Mouse (Mus musculus): Measurements from ENCODE around the gene H6pd. TPM values are rescaled to one million over a fixed set of nuclear protein-coding genes. Genes with fewer than 3 reads are reported as not detected.

Gene H6pd
- total and polyA plus RNA-seq, 3 experiments, result 17.7 to 38.5 (median 25.1) TPM

- dilution Hi-C loops (cut with MboI; ENCODE audit: extremely low pct_ligation_motif_present, extremely low pct_unique_long_range_greater_than_20kb, low sequenced_read_pairs), result no loop called here
- TF ChIP-seq CHD1 (IDR thresholded peaks at IDR 0.05; ENCODE audit: low read depth, low read length) (no peak), RAD21 (IDR thresholded peaks at IDR 0.05; ENCODE audit: low read depth, low read length) (no peak), JUND (conservative IDR thresholded peaks at IDR 0.05; ENCODE audit: low read depth, low read length) (no peak), ZKSCAN1 (IDR thresholded peaks at IDR 0.05; ENCODE audit: borderline replicate concordance, low read depth, low read length) (no peak), PAX5 (IDR thresholded peaks at IDR 0.05; ENCODE audit: low read length) (no peak), SMC3 (IDR thresholded peaks at IDR 0.05; ENCODE audit: low read depth, low read length) (no peak), SIN3A (IDR thresholded peaks at IDR 0.05; ENCODE audit: low read length) (no peak), EP300 (IDR thresholded peaks at IDR 0.05; ENCODE audit: low read length) (no peak)
- Histone ChIP-seq H3K4me1 (ENCODE audit: control insufficient read depth in 1 of 2, insufficient read depth in 2 of 2) (peaks cover 14 to 51% of the 10 kb centered on the region in 2 experiments), H3K9me3 (replicated peaks; ENCODE audit: low read length) (peaks cover 5% of the 10 kb centered on the region), H3K27me3 (replicated peaks) (no peaks in the 10 kb centered on the region), H3K9ac (ENCODE audit: insufficient read depth, low read depth) (no peak overlapping the region), H3K27ac (ENCODE audit: insufficient read depth, low read depth) (no peak overlapping the region), H3K4me3 (replicated peaks in 1 of 3; ENCODE audit: low read depth in 2 of 3, low read length in 2 of 3, poor library complexity in 1 of 3) (no peak overlapping the region), H3K4me2 (ENCODE audit: insufficient read depth, low read depth, poor library complexity, severe bottlenecking) (no peak overlapping the region), H3K79me2 (replicated peaks; ENCODE audit: control insufficient read depth, extremely low read depth, insufficient read depth, poor library complexity, severe bottlenecking) (no peaks in the 10 kb centered on the region; the same call in 1 of the 2 replicates), H3K36me3 (replicated peaks in 1 of 2; ENCODE audit: control insufficient read depth in 1 of 2, insufficient read depth in 1 of 2, low read length in 1 of 2) (peaks cover 4 to 11% of the 10 kb centered on the region in 2 experiments)
- in situ Hi-C loops (cut with MboI; ENCODE audit: low pct_ligation_motif_present, low pct_unique_long_range_greater_than_20kb, low sequenced_read_pairs), result no loop called here
- no peak for DNase-seq (ENCODE audit: extremely low read depth)
Observed at GRCm38 (mm10) chr4:150010054-150010730, 1.4 kb upstream of the H6pd start.

GRCm38 (mm10) chr4:150009587-150009930 lies 736 bp upstream of the H6pd start:
- no peak for TF ChIP-seq UBTF (IDR thresholded peaks at IDR 0.05; ENCODE audit: low read depth, low read length)
- no peak for TF ChIP-seq CTCF (conservative IDR thresholded peaks at IDR 0.05 in 1 of 2, IDR thresholded peaks at IDR 0.05 in 1 of 2; ENCODE audit: low read depth in 2 of 2, low read length in 2 of 2)
- no peak for TF ChIP-seq MAFK (IDR thresholded peaks at IDR 0.05; ENCODE audit: insufficient replicate concordance, low read length)
- no peak for TF ChIP-seq PAX5 (IDR thresholded peaks at IDR 0.05; ENCODE audit: low read length)
- TF ChIP-seq ZKSCAN1 (IDR thresholded peaks at IDR 0.05; ENCODE audit: borderline replicate concordance, low read depth, low read length), result no peak
- TF ChIP-seq NELFE (IDR thresholded peaks at IDR 0.05; ENCODE audit: low read depth, low read length), result no peak
- no peak for TF ChIP-seq POLR2A (IDR thresholded peaks at IDR 0.05; ENCODE audit: low read depth, low read length)
- TF ChIP-seq ELF1 (IDR thresholded peaks at IDR 0.05; ENCODE audit: low read depth, low read length), result no peak
- dilution Hi-C loops (cut with MboI; ENCODE audit: extremely low pct_ligation_motif_present, extremely low pct_unique_long_range_greater_than_20kb, low sequenced_read_pairs) (no loop called here), in situ Hi-C loops (cut with MboI; ENCODE audit: low pct_ligation_motif_present, low pct_unique_long_range_greater_than_20kb, low sequenced_read_pairs) (no loop called here)
- H3K9ac ChIP-seq (ENCODE audit: insufficient read depth, low read depth), result no peak overlapping the region
- H3K79me2 ChIP-seq (replicated peaks; ENCODE audit: control insufficient read depth, extremely low read depth, insufficient read depth, poor library complexity, severe bottlenecking), result no peaks in the 10 kb centered on the region; the same call in 1 of the 2 replicates
- no peak for DNase-seq (ENCODE audit: extremely low read depth)
- H3K36me3 ChIP-seq (replicated peaks in 1 of 2; ENCODE audit: control insufficient read depth in 1 of 2, insufficient read depth in 1 of 2, low read length in 1 of 2), result peaks cover 4 to 17% of the 10 kb centered on the region in 2 experiments
- H3K27ac ChIP-seq (ENCODE audit: insufficient read depth, low read depth), result no peak overlapping the region
- peaks cover 14 to 49% of the 10 kb centered on the region in 2 experiments for H3K4me1 ChIP-seq (ENCODE audit: control insufficient read depth in 1 of 2, insufficient read depth in 2 of 2)
- peaks cover 9% of the 10 kb centered on the region for H3K9me3 ChIP-seq (replicated peaks; ENCODE audit: low read length)
- no peak overlapping the region for H3K4me3 ChIP-seq (replicated peaks in 1 of 3; ENCODE audit: low read depth in 2 of 3, low read length in 2 of 3, poor library complexity in 1 of 3)
- H3K4me2 ChIP-seq (ENCODE audit: insufficient read depth, low read depth, poor library complexity, severe bottlenecking), result peak overlapping the region; percentile 53
- H3K27me3 ChIP-seq (replicated peaks), result no peaks in the 10 kb centered on the region

Measured in CH12.LX (cell line).